Mouse (Mus musculus): Measurements from ENCODE around the gene Gm19426. TPM values are rescaled to one million over a fixed set of nuclear protein-coding genes. Genes with fewer than 3 reads are reported as not detected.
A peak's percentile ranks its signal among the peaks of the same experiment; 100 is the strongest.

The Gm19426 gene
- polyA plus RNA-seq, 1 experiment from 2014 or later, result 13.7 TPM

GRCm38 (mm10) chr2:84742451-84743283, 788 bp downstream of the Gm19426 start:
- peak overlapping the region; percentile 96 for H3K4me3 ChIP-seq (replicated peaks)
- peak overlapping the region; percentile 100 for H3K27ac ChIP-seq
- H3K36me3 ChIP-seq, result peaks cover 17% of the 10 kb centered on the region
- peak overlapping the region; percentile 75 for H3K4me2 ChIP-seq
- WGBS, result under 1% methylated on average over 26 of the region's 26 CpGs
- H3K9ac ChIP-seq, result peak overlapping the region; percentile 99
- H3K9me3 ChIP-seq (replicated peaks), result no peaks in the 10 kb centered on the region
- peak; percentile 86 for ATAC-seq (replicated peaks; ENCODE audit: low FRiP score)
- no peaks in the 10 kb centered on the region for H3K27me3 ChIP-seq
- peaks cover 56% of the 10 kb centered on the region for H3K4me1 ChIP-seq

- Histone ChIP-seq H3K27me3 (no peaks in the 10 kb centered on the region), H3K9ac (peak overlapping the region; percentile 99), H3K36me3 (peaks cover 17% of the 10 kb centered on the region), H3K4me1 (peaks cover 63% of the 10 kb centered on the region), H3K4me2 (peak overlapping the region; percentile 75), H3K27ac (peak overlapping the region; percentile 100), H3K4me3 (replicated peaks) (peak overlapping the region; percentile 96), H3K9me3 (replicated peaks) (no peaks in the 10 kb centered on the region)
- WGBS, result 3% methylated on average over 5 of the region's 5 CpGs
- ATAC-seq (replicated peaks; ENCODE audit: low FRiP score), result peak; percentile 0; the same call in 1 of the 2 replicates
These were observed 1.5 kb downstream of the Gm19426 start for GRCm38 (mm10) chr2:84741841-84742450.

DNA sequence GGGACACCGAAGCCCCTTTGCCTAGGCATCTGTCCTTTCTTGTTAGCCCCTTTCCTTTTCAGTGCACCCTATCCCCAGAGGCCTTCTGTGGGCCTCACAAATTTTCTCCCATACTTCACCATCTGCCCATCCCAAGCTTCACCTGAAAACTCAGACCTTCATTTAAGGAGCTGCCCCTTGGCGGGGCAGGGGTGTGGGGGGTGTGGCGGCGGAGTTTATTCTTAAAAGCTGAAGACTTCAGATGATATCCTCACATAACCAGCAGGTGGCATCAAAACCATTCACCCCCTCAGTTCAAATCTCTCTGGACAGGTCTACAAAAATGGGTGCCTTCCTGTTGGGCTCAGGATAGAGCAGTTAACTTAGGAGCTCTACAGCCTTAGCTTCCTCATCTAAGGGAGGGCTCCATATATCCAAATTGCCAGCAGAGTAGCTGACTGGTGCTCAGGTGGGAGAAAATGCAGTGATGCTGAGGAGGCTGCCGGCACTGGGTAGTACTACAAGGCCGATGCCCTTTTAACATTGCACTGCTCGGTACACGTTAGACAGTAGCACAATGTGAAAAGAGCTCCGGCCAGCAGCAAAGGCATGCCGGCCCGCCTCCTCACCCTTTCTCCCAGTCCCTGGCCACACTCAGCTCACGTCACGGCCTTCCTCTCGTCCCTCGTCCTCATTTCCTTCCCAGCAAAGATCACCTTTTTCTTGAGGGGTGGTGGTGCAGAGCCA, 2.7 kb downstream of the Gm19426 start:
- Histone ChIP-seq H3K4me1 (peaks cover 75% of the 10 kb centered on the region), H3K4me2 (peak overlapping the region; percentile 75), H3K36me3 (peaks cover 17% of the 10 kb centered on the region), H3K4me3 (replicated peaks) (peak overlapping the region; percentile 96), H3K9me3 (replicated peaks) (no peaks in the 10 kb centered on the region), H3K27me3 (no peaks in the 10 kb centered on the region), H3K27ac (peak overlapping the region; percentile 100), H3K9ac (peak overlapping the region; percentile 99; the same call in 1 of the 2 replicates)
- ATAC-seq (replicated peaks; ENCODE audit: low FRiP score), result no peak
- WGBS, result 62% methylated on average over 15 of the region's 15 CpGs

DNA sequence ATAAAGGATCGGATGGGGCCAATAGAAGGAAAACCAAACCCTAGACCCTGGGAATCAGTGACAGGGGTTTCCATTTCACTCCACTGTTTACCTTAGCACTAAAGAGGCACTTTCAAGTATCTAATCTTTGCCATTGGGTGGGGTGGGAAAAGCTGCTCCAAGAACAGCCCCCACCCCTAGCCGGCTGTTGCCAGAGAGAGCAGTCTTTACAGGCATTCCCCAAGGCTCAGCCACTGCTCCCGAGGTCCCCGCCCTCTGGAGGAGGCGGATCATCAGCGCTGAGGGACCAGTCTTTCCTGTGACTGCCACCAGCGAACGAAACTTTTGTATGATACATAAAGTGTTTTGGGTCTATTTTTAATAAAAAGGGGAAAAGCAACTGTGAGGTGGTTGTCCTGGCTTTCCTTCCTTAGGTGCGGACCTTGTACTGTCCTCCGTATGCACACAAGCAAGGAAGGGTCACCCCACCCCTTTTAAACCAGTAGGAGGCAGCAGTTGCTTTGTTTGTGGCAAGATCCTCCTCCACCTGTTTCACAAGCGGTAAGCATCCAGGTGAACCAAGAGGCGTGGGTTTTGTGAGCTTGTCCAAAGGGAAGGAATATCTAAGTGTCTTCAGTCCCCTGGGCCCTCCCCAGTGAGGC, 5.1 kb downstream of the Gm19426 start:
- peak overlapping the region; percentile 19 for H3K4me3 ChIP-seq (replicated peaks)
- H3K36me3 ChIP-seq, result peaks cover 17% of the 10 kb centered on the region
- H3K4me1 ChIP-seq, result peaks cover 92% of the 10 kb centered on the region
- H3K27ac ChIP-seq, result peak overlapping the region; percentile 87
- H3K9me3 ChIP-seq (replicated peaks), result no peaks in the 10 kb centered on the region
- no peak overlapping the region for H3K9ac ChIP-seq
- H3K4me2 ChIP-seq, result peak overlapping the region; percentile 72
- WGBS, result under 1% methylated on average over 12 of the region's 12 CpGs
- ATAC-seq (replicated peaks; ENCODE audit: low FRiP score), result peak; percentile 5; the same call in 1 of the 2 replicates
- H3K27me3 ChIP-seq, result no peaks in the 10 kb centered on the region

- Histone ChIP-seq H3K9me3 (replicated peaks) (no peaks in the 10 kb centered on the region), H3K4me1 (peaks cover 94% of the 10 kb centered on the region), H3K27ac (peak overlapping the region; percentile 87), H3K4me3 (replicated peaks) (peak overlapping the region; percentile 19), H3K27me3 (no peaks in the 10 kb centered on the region), H3K9ac (no peak overlapping the region; the same call in 1 of the 2 replicates), H3K36me3 (peaks cover 17% of the 10 kb centered on the region), H3K4me2 (peak overlapping the region; percentile 72)
- ATAC-seq (replicated peaks; ENCODE audit: low FRiP score), result peak; percentile 53
- WGBS, result 7% methylated on average over 8 of the region's 8 CpGs
These were observed 6.0 kb downstream of the Gm19426 start for GRCm38 (mm10) chr2:84737451-84737925.

GRCm38 (mm10) chr2:84736312-84737161, 6.9 kb downstream of the Gm19426 start:
- peak overlapping the region; percentile 87 for H3K27ac ChIP-seq
- H3K27me3 ChIP-seq, result no peaks in the 10 kb centered on the region
- no peaks in the 10 kb centered on the region for H3K9me3 ChIP-seq (replicated peaks)
- peaks cover 85% of the 10 kb centered on the region for H3K4me1 ChIP-seq
- 3% methylated on average over 27 of the region's 27 CpGs for WGBS
- peaks cover 17% of the 10 kb centered on the region for H3K36me3 ChIP-seq
- 0 out of 2 replicates have a peak, but pooled peaks have one; percentile 1 for ATAC-seq (replicated peaks; ENCODE audit: low FRiP score)
- peak overlapping the region; percentile 19; the same call in 1 of the 2 replicates for H3K4me3 ChIP-seq (replicated peaks)
- H3K9ac ChIP-seq, result peak overlapping the region; percentile 7; the same call in 1 of the 2 replicates
- peak overlapping the region; percentile 72 for H3K4me2 ChIP-seq

DNA sequence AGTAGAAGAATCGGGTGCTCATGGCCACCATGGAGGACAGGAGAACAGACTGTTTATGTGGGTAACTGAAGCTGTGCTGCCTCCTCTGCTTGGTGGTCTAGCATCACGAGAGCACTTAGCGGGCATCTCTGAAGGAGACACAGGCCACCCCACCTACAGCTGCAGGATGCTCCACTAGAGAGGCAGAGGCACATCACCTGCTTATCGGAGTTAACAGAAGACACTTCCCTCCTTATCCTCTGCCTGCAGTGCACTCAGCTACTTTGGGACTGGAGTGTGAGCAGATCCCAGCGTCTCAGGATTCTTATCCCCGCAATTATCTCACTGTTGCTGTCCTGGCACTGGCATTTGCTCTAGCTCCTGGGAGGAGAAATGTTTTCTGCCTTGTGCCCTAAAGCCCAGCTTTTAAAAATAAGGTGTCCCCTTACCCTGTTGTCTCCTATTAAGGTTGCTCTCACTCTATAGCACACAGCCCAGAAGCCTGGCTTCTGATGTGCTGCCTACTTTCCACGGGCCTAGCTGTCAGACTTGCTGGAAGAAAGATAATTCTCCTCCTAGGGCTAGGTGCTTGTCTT, 8.0 kb downstream of the Gm19426 start:
- Histone ChIP-seq H3K27me3 (no peaks in the 10 kb centered on the region), H3K9me3 (replicated peaks) (no peaks in the 10 kb centered on the region), H3K36me3 (peaks cover 9% of the 10 kb centered on the region; the same call in 1 of the 2 replicates), H3K4me2 (peak overlapping the region; percentile 72), H3K4me1 (peaks cover 74% of the 10 kb centered on the region), H3K9ac (0 out of 2 replicates have a peak overlapping the region, but pooled peaks have one; percentile 50), H3K4me3 (replicated peaks) (peak overlapping the region; percentile 47), H3K27ac (peak overlapping the region; percentile 87)
- ATAC-seq (replicated peaks; ENCODE audit: low FRiP score), result no peak; the same call in 1 of the 2 replicates
- 10% methylated on average over 7 of the region's 7 CpGs for WGBS

DNA sequence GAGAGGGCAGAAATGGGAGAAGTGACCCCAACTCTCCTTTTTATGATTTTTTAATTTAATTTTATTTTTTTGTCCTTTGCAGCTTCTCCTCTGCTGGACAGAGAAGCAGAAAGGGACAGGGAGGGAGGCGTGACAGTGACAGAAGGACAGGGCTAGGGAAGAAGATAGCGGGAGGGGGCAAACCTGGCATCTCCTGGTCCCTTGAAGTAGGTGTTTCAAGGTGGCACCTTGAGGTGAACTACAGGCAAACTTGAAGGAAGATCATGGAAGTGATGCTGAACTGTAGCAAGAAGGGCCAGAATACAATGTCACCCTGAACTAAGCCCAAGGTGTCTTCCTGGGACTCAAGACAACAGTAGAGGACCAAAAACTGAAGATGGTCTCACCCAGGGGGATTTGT, 8.5 kb downstream of the Gm19426 start:
- no peaks in the 10 kb centered on the region for H3K27me3 ChIP-seq
- WGBS, result 3% methylated on average over 2 of the region's 2 CpGs
- no peaks in the 10 kb centered on the region for H3K9me3 ChIP-seq (replicated peaks)
- peak overlapping the region; percentile 72 for H3K4me2 ChIP-seq
- 0 out of 2 replicates have a peak overlapping the region, but pooled peaks have one; percentile 25 for H3K27ac ChIP-seq
- peaks cover 68% of the 10 kb centered on the region for H3K4me1 ChIP-seq
- peak overlapping the region; percentile 47 for H3K4me3 ChIP-seq (replicated peaks)
- H3K36me3 ChIP-seq, result peaks cover 4% of the 10 kb centered on the region; the same call in 1 of the 2 replicates
- no peak for ATAC-seq (replicated peaks; ENCODE audit: low FRiP score)
- H3K9ac ChIP-seq, result peak overlapping the region; percentile 50; the same call in 1 of the 2 replicates

- no peaks in the 10 kb centered on the region for H3K9me3 ChIP-seq (replicated peaks)
- peak overlapping the region; percentile 72 for H3K4me2 ChIP-seq
- ATAC-seq (replicated peaks; ENCODE audit: low FRiP score), result no peak; the same call in 1 of the 2 replicates
- 0% methylated on average over 11 of the region's 11 CpGs for WGBS
- peak overlapping the region; percentile 47 for H3K4me3 ChIP-seq (replicated peaks)
- H3K9ac ChIP-seq, result peak overlapping the region; percentile 50
- no peaks in the 10 kb centered on the region for H3K27me3 ChIP-seq
- peak overlapping the region; percentile 25; the same call in 1 of the 2 replicates for H3K27ac ChIP-seq
- peaks cover 63% of the 10 kb centered on the region for H3K4me1 ChIP-seq
- H3K36me3 ChIP-seq, result no peaks in the 10 kb centered on the region
These were observed 9.0 kb downstream of the Gm19426 start for GRCm38 (mm10) chr2:84734351-84734864.

Measured in kidney, embryonic 15.5 days (tissue).